Mouse (Mus musculus): ENCODE measurements around the gene Gm47283. TPM values are rescaled to one million over a fixed set of nuclear protein-coding genes. Genes with fewer than 3 reads are reported as not detected.
"Not testable (repeated sequence)": the region's sequence is repeated elsewhere in the genome, so short reads cannot be mapped to it uniquely, and the experiment has no call there.

Gene Gm47283
- total and polyA plus RNA-seq, 2 experiments from 2014 or later: not detected

- Histone ChIP-seq H3K9me3 (replicated peaks; ENCODE audit: control insufficient read depth, low read length) (peaks cover 32% of the 10 kb centered on the region), H3K27ac (ENCODE audit: low read depth) (no peak overlapping the region), H3K4me3 (ENCODE audit: low read depth, low read length) (no peak overlapping the region), H3K27me3 (ENCODE audit: control insufficient read depth, insufficient read depth, low read length) (no peaks in the 10 kb centered on the region), H3K4me2 (ENCODE audit: low read depth, low read length) (no peak overlapping the region), H3K4me1 (ENCODE audit: control insufficient read depth, insufficient read depth) (no peaks in the 10 kb centered on the region), H3K36me3 (replicated peaks; ENCODE audit: control insufficient read depth, insufficient read depth, low read length) (peaks cover 36% of the 10 kb centered on the region), H3K9ac (replicated peaks; ENCODE audit: low read depth, low read length) (no peak overlapping the region)
- DNase-seq (ENCODE audit: low spot score) (peak; percentile 44), ATAC-seq (ENCODE audit: insufficient read depth, low read depth) (peak; percentile 17)
- TF ChIP-seq EP300 (IDR thresholded peaks at IDR 0.05; ENCODE audit: low read depth): no peak
- no peak for TF ChIP-seq CTCF (IDR thresholded peaks at IDR 0.05; ENCODE audit: low read depth)
- whole genome bisulfite sequencing: 48% methylated on average over 14 of the region's 14 CpGs
These were observed 44.5 kb upstream of the Gm47283 start for GRCm38 (mm10) chrY:90740013-90740561.

DNA sequence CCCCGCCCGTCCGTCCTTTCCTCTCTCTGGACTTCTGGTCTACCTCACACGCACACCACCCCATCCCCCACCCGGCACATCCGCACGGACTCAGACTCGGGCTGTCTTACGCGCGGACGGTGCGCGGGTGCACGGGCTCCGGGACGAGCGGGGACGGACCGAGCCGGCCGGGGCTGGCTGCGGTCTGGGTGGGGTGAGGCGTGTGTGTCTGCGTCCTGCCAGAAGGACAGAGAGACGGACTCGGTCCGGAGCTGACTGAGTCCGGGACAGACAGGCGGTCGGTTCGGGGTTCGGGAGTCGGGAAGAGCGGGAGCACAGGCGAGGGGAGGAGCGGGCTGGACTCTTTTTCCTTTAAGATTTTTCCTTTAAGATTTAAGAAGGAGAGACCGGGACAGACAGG, 43.5 kb upstream of the Gm47283 start:
- peaks cover 32% of the 10 kb centered on the region for H3K9me3 ChIP-seq (replicated peaks; ENCODE audit: control insufficient read depth, low read length)
- peak; percentile 18 for DNase-seq (ENCODE audit: low spot score)
- not testable (repeated sequence) for H3K27me3 ChIP-seq (ENCODE audit: control insufficient read depth, insufficient read depth, low read length); H3K9ac ChIP-seq (replicated peaks; ENCODE audit: low read depth, low read length); H3K4me1 ChIP-seq (ENCODE audit: control insufficient read depth, insufficient read depth); H3K27ac ChIP-seq (ENCODE audit: low read depth); H3K4me3 ChIP-seq (ENCODE audit: low read depth, low read length); H3K4me2 ChIP-seq (ENCODE audit: low read depth, low read length)
- H3K36me3 ChIP-seq (replicated peaks; ENCODE audit: control insufficient read depth, insufficient read depth, low read length): peaks cover 36% of the 10 kb centered on the region
- ATAC-seq (ENCODE audit: insufficient read depth, low read depth): peak; percentile 47
- 79% methylated on average over 38 of the region's 38 CpGs for WGBS

DNA sequence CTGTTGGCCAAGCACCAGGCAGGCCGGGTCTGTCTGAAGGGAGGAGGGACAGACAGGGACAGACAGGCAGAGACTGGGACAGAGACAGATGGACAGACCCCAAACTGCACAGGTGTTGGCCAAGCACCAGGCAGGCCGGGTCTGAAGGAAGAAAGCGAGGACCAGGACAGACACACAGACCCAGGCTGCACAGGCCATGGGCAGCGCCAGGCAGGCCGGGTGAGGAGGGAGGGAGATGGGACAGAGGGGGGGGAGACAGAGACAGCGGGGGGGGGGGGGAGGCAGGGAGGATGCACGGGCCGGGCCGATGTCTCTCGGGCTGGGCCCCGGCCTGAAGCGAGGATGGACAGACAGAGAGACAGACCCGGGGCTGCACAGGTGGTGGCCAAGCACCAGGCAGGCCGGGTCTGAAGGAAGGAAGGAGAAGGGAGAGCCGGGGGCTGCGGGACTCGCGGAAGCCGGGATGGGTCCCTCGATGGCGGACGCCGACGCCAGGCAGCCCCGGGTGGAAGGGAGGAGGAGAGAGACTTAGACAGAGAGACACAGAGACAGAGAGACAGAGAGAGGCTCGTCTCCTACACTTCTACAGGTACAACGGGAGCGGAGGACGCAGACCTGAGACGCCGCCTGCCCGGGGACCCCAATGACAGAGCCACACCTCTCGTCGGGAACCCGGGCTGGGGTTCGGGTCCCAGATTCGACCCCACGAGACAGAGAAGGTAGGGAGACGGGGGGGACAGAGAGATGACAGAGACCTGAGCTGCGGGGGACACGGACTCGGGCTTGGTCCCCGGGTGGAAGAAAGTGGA, 42.9 kb upstream of the Gm47283 start:
- not testable (repeated sequence) for H3K9ac ChIP-seq (replicated peaks; ENCODE audit: low read depth, low read length); H3K4me1 ChIP-seq (ENCODE audit: control insufficient read depth, insufficient read depth); H3K27ac ChIP-seq (ENCODE audit: low read depth); H3K4me2 ChIP-seq (ENCODE audit: low read depth, low read length); H3K4me3 ChIP-seq (ENCODE audit: low read depth, low read length); H3K27me3 ChIP-seq (ENCODE audit: control insufficient read depth, insufficient read depth, low read length)
- H3K9me3 ChIP-seq (replicated peaks; ENCODE audit: control insufficient read depth, low read length): peaks cover 32% of the 10 kb centered on the region
- H3K36me3 ChIP-seq (replicated peaks; ENCODE audit: control insufficient read depth, insufficient read depth, low read length): peaks cover 36% of the 10 kb centered on the region
- 84% methylated on average over 41 of the region's 43 CpGs for WGBS
- DNase-seq (ENCODE audit: low spot score) (peak; percentile 5), ATAC-seq (ENCODE audit: insufficient read depth, low read depth) (peak; percentile 3; the same call in 1 of the 2 replicates)

DNA sequence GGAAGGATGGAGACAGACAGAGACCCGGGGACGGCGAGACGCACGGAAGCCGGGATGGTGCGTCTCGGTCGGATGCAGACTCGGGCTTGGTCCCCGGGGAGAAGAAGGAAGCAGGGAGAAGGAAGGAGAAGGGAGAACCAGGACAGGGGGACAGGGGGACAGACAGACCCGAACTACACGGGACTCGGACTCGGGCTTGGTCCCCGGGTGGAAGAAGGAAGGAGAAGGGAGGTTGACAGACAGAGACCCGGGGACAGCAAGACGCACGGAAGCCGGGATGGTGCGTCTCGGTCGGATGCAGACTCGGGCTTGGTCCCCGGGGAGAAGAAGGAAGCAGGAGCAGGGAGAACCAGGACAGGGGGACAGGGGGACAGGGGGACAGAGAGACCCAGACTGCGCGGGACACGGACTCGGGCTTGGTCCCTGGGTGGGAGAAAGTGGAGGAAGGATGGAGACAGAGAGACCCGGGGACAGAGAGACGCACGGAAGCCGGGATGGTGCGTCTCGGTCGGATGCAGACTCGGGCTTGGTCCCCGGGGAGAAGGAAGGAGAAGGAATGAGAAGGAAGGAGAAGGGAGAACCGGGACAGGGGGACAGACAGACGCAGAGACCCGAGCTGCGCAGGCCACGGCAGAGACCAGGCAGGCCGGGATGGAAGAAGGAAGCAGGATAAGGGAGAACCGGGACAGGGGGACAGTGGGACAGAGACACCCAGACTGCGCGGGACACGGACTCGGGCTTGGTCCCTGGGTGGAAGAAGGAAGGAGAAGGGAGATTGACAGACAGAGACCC, 42.1 kb upstream of the Gm47283 start:
- ATAC-seq (ENCODE audit: insufficient read depth, low read depth); H3K4me3 ChIP-seq (ENCODE audit: low read depth, low read length); H3K27me3 ChIP-seq (ENCODE audit: control insufficient read depth, insufficient read depth, low read length); H3K4me2 ChIP-seq (ENCODE audit: low read depth, low read length); H3K9ac ChIP-seq (replicated peaks; ENCODE audit: low read depth, low read length); H3K27ac ChIP-seq (ENCODE audit: low read depth); H3K4me1 ChIP-seq (ENCODE audit: control insufficient read depth, insufficient read depth): not testable (repeated sequence)
- Histone ChIP-seq H3K36me3 (replicated peaks; ENCODE audit: control insufficient read depth, insufficient read depth, low read length) (peaks cover 34% of the 10 kb centered on the region), H3K9me3 (replicated peaks; ENCODE audit: control insufficient read depth, low read length) (peaks cover 32% of the 10 kb centered on the region)
- DNase-seq (ENCODE audit: low spot score): peak; percentile 5
- 88% methylated on average over 49 of the region's 49 CpGs for WGBS

DNA sequence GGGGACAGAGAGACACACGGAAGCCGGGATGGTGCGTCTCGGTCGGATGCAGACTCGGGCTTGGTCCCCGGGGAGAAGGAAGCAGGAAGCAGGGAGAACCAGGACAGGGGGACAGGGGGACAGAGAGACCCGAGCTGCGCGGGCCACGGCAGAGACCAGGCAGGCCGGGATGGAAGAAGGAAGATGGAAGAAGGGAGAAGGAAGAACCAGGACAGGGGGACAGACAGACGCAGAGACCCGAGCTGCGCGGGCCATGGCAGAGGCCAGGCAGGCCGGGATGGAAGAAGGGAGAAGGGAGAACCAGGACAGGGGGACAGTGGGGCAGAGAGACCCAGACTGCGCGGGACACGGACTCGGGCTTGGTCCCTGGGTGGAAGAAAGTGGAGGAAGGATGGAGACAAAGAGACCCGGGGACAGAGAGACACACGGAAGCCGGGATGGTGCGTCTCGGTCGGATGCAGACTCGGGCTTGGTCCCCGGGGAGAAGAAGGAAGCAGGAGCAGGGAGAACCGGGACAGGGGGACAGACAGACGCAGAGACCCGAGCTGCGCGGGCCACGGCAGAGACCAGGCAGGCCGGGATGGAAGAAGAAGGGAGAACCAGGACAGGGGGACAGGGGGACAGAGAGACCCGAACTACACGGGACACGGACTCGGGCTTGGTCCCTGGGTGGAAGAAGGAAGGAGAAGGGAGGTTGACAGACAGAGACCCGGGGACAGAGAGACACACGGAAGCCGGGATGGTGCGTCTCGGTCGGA, 41.3 kb upstream of the Gm47283 start:
- H3K27me3 ChIP-seq (ENCODE audit: control insufficient read depth, insufficient read depth, low read length); H3K4me3 ChIP-seq (ENCODE audit: low read depth, low read length); H3K27ac ChIP-seq (ENCODE audit: low read depth); H3K4me1 ChIP-seq (ENCODE audit: control insufficient read depth, insufficient read depth); DNase-seq (ENCODE audit: low spot score); H3K4me2 ChIP-seq (ENCODE audit: low read depth, low read length); ATAC-seq (ENCODE audit: insufficient read depth, low read depth); H3K9ac ChIP-seq (replicated peaks; ENCODE audit: low read depth, low read length): not testable (repeated sequence)
- peaks cover 32% of the 10 kb centered on the region for H3K9me3 ChIP-seq (replicated peaks; ENCODE audit: control insufficient read depth, low read length)
- 83% methylated on average over 46 of the region's 46 CpGs for WGBS
- peaks cover 26% of the 10 kb centered on the region for H3K36me3 ChIP-seq (replicated peaks; ENCODE audit: control insufficient read depth, insufficient read depth, low read length)

All from heart, postnatal 0 days (tissue).